In the genomic region with DNA sequence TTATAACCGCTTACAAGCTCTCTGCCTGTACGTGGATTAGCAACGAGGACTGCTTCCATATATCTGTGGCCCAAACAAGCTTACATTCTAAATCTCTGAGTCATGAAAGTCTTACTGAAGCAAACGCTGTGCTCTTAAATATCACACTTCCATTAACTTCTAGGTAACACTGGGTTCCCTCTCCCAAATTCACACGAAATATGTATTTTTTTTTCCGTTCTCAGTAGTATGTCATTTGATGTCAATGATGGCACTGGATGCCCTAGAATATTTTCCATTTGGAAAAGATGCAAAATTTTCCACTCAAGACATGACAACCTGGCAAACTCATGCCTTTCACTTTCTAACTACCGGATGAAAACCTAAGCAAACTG, we compare ENCODE assay signal across 8 mouse cellular contexts. TPM values are rescaled to one million over a fixed set of nuclear protein-coding genes. Genes with fewer than 3 reads are reported as not detected.
DNase-seq lines count a peak whose midpoint lies in the region; ATAC-seq and TF ChIP-seq lines count a peak whose summit lies in the region.

No protein-coding gene starts in this region.

- peak overlapping the region; percentile 94 for H3K4me3 ChIP-seq in testis, adult 2 months (ENCODE audit: control insufficient read depth, low read depth, low read length)
- H3K4me3 ChIP-seq in limb, embryonic 12.5 days (replicated peaks) = peak overlapping the region; percentile 99
- peak overlapping the region; percentile 85 for H3K4me3 ChIP-seq in stomach, embryonic 16.5 days (replicated peaks; ENCODE audit: low read length)

- H3K27me3 ChIP-seq in testis, adult 2 months (ENCODE audit: control insufficient read depth, insufficient read depth, low read length) = no peaks in the 10 kb centered on the region
- H3K27me3 ChIP-seq in limb, embryonic 12.5 days = no peaks in the 10 kb centered on the region
- no peaks in the 10 kb centered on the region for H3K27me3 ChIP-seq in stomach, embryonic 16.5 days (ENCODE audit: control insufficient read depth, insufficient read depth, low read length)

- no peaks in the 10 kb centered on the region for H3K36me3 ChIP-seq in testis, adult 2 months (ENCODE audit: control insufficient read depth, insufficient read depth, low read length)
- H3K36me3 ChIP-seq in limb, embryonic 12.5 days = peaks cover 25% of the 10 kb centered on the region
- H3K36me3 ChIP-seq in stomach, embryonic 16.5 days (ENCODE audit: control insufficient read depth, insufficient read depth, low read length) = peaks cover 3% of the 10 kb centered on the region; the same call in 1 of the 2 replicates

- H3K9ac ChIP-seq in limb, embryonic 12.5 days (replicated peaks) = peak overlapping the region; percentile 97
- H3K9ac ChIP-seq in stomach, embryonic 16.5 days (ENCODE audit: low read length) = peak overlapping the region; percentile 96

- 39% methylated on average over 7 of the region's 7 CpGs for WGBS in limb, embryonic 12.5 days
- 24% methylated on average over 7 of the region's 7 CpGs for WGBS in stomach, embryonic 16.5 days

- DNase-seq in cerebellum, adult 9-10 months = peak; percentile 16
- no peak for DNase-seq in cerebellum, adult 18-20 months
- DNase-seq in testis, postnatal 10 days (ENCODE audit: low spot score) = no peak
- DNase-seq in ovary, postnatal 14 days (ENCODE audit: low spot score) = no peak
- DNase-seq in urinary bladder, adult 2 months (ENCODE audit: low spot score) = no peak

- no peaks in the 10 kb centered on the region for H3K4me1 ChIP-seq in testis, adult 2 months (ENCODE audit: control insufficient read depth, insufficient read depth, low read length)
- peaks cover 9% of the 10 kb centered on the region for H3K4me1 ChIP-seq in limb, embryonic 12.5 days (replicated peaks)
- no peaks in the 10 kb centered on the region for H3K4me1 ChIP-seq in stomach, embryonic 16.5 days (ENCODE audit: control insufficient read depth, insufficient read depth, low read length)

- no peak for TF ChIP-seq POLR2A in testis, adult 2 months (IDR thresholded peaks at IDR 0.05; ENCODE audit: control insufficient read depth, low read depth, low read length)

- no peaks in the 10 kb centered on the region for H3K9me3 ChIP-seq in limb, embryonic 12.5 days
- no peaks in the 10 kb centered on the region for H3K9me3 ChIP-seq in stomach, embryonic 16.5 days (replicated peaks; ENCODE audit: control insufficient read depth, low read length)

- no peak for TF ChIP-seq CTCF in testis, adult 2 months (IDR thresholded peaks at IDR 0.05; ENCODE audit: control insufficient read depth, insufficient read depth, insufficient replicate concordance, low read depth, low read length)

- no peak for ATAC-seq in limb, embryonic 12.5 days (ENCODE audit: insufficient number of reproducible peaks, insufficient read depth, low FRiP score, low TSS enrichment, low read depth)
- no peak for ATAC-seq in stomach, embryonic 16.5 days (ENCODE audit: insufficient read depth, low FRiP score)

- no peak overlapping the region for H3K27ac ChIP-seq in testis, adult 2 months (ENCODE audit: control insufficient read depth, insufficient read depth, low read depth, low read length)
- H3K27ac ChIP-seq in limb, embryonic 12.5 days = peak overlapping the region; percentile 85; the same call in 1 of the 2 replicates
- H3K27ac ChIP-seq in stomach, embryonic 16.5 days (ENCODE audit: low read length) = peak overlapping the region; percentile 88

- peak overlapping the region; percentile 72 for H3K4me2 ChIP-seq in limb, embryonic 12.5 days
- H3K4me2 ChIP-seq in stomach, embryonic 16.5 days (ENCODE audit: low read depth, low read length) = peak overlapping the region; percentile 68

RNA-seq across cellular contexts. Expression of a gene that starts 0.8 kb away (rescaled TPM):
- 3.3 and 4.5 TPM in 2 replicates for polyA plus RNA-seq in testis, adult 2 months (2012; rRNA removed)
- 7.7 and 8.9 TPM in 2 replicates for polyA plus RNA-seq in limb, embryonic 12.5 days (2016; fragmentation: Nextera tagmentation; extraction: Ambion mirVana)
- polyA plus RNA-seq in stomach, embryonic 16.5 days (2015; fragmentation: Nextera tagmentation; extraction: Ambion mirVana) = 7.3 and 7.8 TPM in 2 replicates
- 22.2 and 23.2 TPM in 2 replicates for polyA plus RNA-seq in urinary bladder, adult 2 months (2012; rRNA removed)

RNA-seq across cellular contexts. Expression of a gene that starts 18.2 kb away (rescaled TPM):
- not detected in 2 replicates for polyA plus RNA-seq in testis, adult 2 months (2012; rRNA removed)
- not detected in 2 replicates for polyA plus RNA-seq in limb, embryonic 12.5 days (2016; fragmentation: Nextera tagmentation; extraction: Ambion mirVana)
- not detected in 2 replicates for polyA plus RNA-seq in stomach, embryonic 16.5 days (2015; fragmentation: Nextera tagmentation; extraction: Ambion mirVana)
- polyA plus RNA-seq in urinary bladder, adult 2 months (2012; rRNA removed) = 0.03 TPM in 1 of 2 replicates, not detected in the other

RNA-seq across cellular contexts. Expression of a gene that starts 39.6 kb away (rescaled TPM):
- polyA plus RNA-seq in testis, adult 2 months (2012; rRNA removed) = 9.5 and 9.6 TPM in 2 replicates
- polyA plus RNA-seq in limb, embryonic 12.5 days (2016; fragmentation: Nextera tagmentation; extraction: Ambion mirVana) = 67.8 and 69.0 TPM in 2 replicates
- polyA plus RNA-seq in stomach, embryonic 16.5 days (2015; fragmentation: Nextera tagmentation; extraction: Ambion mirVana) = 58.9 and 64.0 TPM in 2 replicates
- polyA plus RNA-seq in urinary bladder, adult 2 months (2012; rRNA removed) = 36.2 and 41.3 TPM in 2 replicates
